Mouse (Mus musculus): ENCODE results near the gene Npw. TPM values are rescaled to one million over a fixed set of nuclear protein-coding genes. Genes with fewer than 3 reads are reported as not detected.
A peak's percentile ranks its signal among the peaks of the same experiment; 100 is the strongest.

Gene Npw
- polyA plus RNA-seq, 1 experiment: 0.19 TPM

- TF ChIP-seq POLR2A (IDR thresholded peaks at IDR 0.05; ENCODE audit: control insufficient read depth, low read depth, low read length): no peak
- no peak for TF ChIP-seq CTCF (IDR thresholded peaks at IDR 0.05; ENCODE audit: control insufficient read depth, insufficient read depth, insufficient replicate concordance, low read depth, low read length)
- H3K36me3 ChIP-seq (ENCODE audit: control insufficient read depth, insufficient read depth, low read length): no peaks in the 10 kb centered on the region
- no peaks in the 10 kb centered on the region for H3K27me3 ChIP-seq (ENCODE audit: control insufficient read depth, insufficient read depth, low read length)
Observed at GRCm38 (mm10) chr17:24651835-24652234, 6.4 kb downstream of the Npw start.

GRCm38 (mm10) chr17:24650766-24651165, 7.5 kb downstream of the Npw start:
- Histone ChIP-seq H3K4me3 (ENCODE audit: control insufficient read depth, low read depth, low read length) (no peak overlapping the region), H3K36me3 (ENCODE audit: control insufficient read depth, insufficient read depth, low read length) (no peaks in the 10 kb centered on the region), H3K27ac (ENCODE audit: control insufficient read depth, insufficient read depth, low read depth, low read length) (no peak overlapping the region), H3K27me3 (ENCODE audit: control insufficient read depth, insufficient read depth, low read length) (no peaks in the 10 kb centered on the region), H3K4me1 (ENCODE audit: control insufficient read depth, insufficient read depth, low read length) (peaks cover 11% of the 10 kb centered on the region)
- TF ChIP-seq POLR2A (IDR thresholded peaks at IDR 0.05; ENCODE audit: control insufficient read depth, low read depth, low read length) (no peak), CTCF (IDR thresholded peaks at IDR 0.05; ENCODE audit: control insufficient read depth, insufficient read depth, insufficient replicate concordance, low read depth, low read length) (no peak)

More at GRCm38 (mm10) chr17:24651835-24652234, 6.4 kb downstream of the Npw start:
- Histone ChIP-seq H3K4me1 (ENCODE audit: control insufficient read depth, insufficient read depth, low read length) (peaks cover 12% of the 10 kb centered on the region), H3K4me3 (ENCODE audit: control insufficient read depth, low read depth, low read length) (no peak overlapping the region), H3K27ac (ENCODE audit: control insufficient read depth, insufficient read depth, low read depth, low read length) (no peak overlapping the region)

- H3K36me3 ChIP-seq (ENCODE audit: control insufficient read depth, insufficient read depth, low read length): no peaks in the 10 kb centered on the region
- peaks cover 15% of the 10 kb centered on the region for H3K4me1 ChIP-seq (ENCODE audit: control insufficient read depth, insufficient read depth, low read length)
- peak within 1 kb of the TSS; percentile 81 for H3K4me3 ChIP-seq (ENCODE audit: control insufficient read depth, low read depth, low read length)
- no peaks in the 10 kb centered on the region for H3K27me3 ChIP-seq (ENCODE audit: control insufficient read depth, insufficient read depth, low read length)
- peak within 1 kb of the TSS; percentile 60; the same call in 1 of the 2 replicates for H3K27ac ChIP-seq (ENCODE audit: control insufficient read depth, insufficient read depth, low read depth, low read length)
- TF ChIP-seq POLR2A (IDR thresholded peaks at IDR 0.05; ENCODE audit: control insufficient read depth, low read depth, low read length) (no peak), CTCF (IDR thresholded peaks at IDR 0.05; ENCODE audit: control insufficient read depth, insufficient read depth, insufficient replicate concordance, low read depth, low read length) (no peak)
Observed at GRCm38 (mm10) chr17:24650070-24650616, 8.1 kb downstream of the Npw start, which contains the start of gene Slc9a3r2. TSS of gene Slc9a3r2 (minus strand) at chr17:24650327.

DNA sequence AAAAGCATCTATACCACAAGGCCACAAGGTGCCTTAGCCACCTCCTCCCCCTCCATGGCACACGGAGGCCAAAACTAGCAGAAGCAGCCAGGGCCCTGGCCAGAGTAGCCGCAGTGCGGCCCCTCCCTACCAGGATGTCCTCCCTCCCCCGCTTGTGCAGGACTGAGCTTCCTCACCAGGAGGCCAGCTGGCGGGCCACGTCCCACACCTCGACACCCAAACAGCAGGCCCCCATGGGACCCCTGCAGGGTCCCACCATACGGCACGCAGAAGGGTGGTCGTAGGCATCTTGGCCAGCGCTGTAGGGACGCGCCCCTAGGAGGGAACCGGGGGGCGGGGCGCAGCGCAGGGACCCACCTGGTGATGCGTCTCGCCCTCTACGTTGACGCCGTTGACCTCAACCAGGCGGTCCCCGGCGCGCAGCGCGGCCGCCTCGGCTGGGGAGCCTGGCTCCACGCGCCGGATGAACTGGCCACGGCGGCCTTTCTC, 8.6 kb downstream of the Npw start:
- Histone ChIP-seq H3K36me3 (ENCODE audit: control insufficient read depth, insufficient read depth, low read length) (no peaks in the 10 kb centered on the region), H3K27ac (ENCODE audit: control insufficient read depth, insufficient read depth, low read depth, low read length) (peak overlapping the region; percentile 60; the same call in 1 of the 2 replicates), H3K4me1 (ENCODE audit: control insufficient read depth, insufficient read depth, low read length) (peaks cover 16% of the 10 kb centered on the region), H3K4me3 (ENCODE audit: control insufficient read depth, low read depth, low read length) (peak overlapping the region; percentile 81), H3K27me3 (ENCODE audit: control insufficient read depth, insufficient read depth, low read length) (no peaks in the 10 kb centered on the region)
- TF ChIP-seq POLR2A (IDR thresholded peaks at IDR 0.05; ENCODE audit: control insufficient read depth, low read depth, low read length) (no peak), CTCF (IDR thresholded peaks at IDR 0.05; ENCODE audit: control insufficient read depth, insufficient read depth, insufficient replicate concordance, low read depth, low read length) (no peak)

DNA sequence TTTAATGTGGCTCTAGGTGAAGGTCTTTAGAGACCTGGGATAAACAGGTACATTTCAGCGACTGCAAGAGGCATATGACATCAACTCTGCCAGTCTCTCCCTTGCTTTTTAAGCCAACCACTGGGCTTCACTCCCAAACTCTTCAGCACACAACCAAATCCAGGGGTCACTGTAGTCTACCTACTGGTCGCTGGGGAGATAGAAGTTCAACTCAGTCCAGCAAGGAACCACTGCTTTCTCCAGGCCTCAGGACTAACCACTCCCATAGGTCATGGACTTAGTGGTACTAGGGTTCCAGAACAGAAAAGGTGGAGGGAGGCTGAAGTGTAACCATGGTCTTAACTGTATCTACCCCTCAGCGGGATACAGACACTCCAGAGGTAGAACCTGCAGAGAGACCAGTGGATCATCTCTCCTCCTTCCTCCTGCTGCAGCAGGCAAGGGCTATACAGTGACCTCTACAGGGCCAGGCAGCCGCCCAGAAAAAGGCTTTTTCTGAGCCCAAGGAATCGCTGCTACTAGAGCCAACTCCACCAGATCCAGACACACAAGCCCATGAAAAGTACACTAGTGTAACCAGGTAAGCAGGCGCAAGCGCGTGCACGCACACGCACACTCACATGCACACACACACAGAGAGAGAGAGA, 9.4 kb downstream of the Npw start:
- no peak for TF ChIP-seq POLR2A (IDR thresholded peaks at IDR 0.05; ENCODE audit: control insufficient read depth, low read depth, low read length)
- TF ChIP-seq CTCF (IDR thresholded peaks at IDR 0.05; ENCODE audit: control insufficient read depth, insufficient read depth, insufficient replicate concordance, low read depth, low read length): no peak
- peak overlapping the region; percentile 1; the same call in 1 of the 2 replicates for H3K4me3 ChIP-seq (ENCODE audit: control insufficient read depth, low read depth, low read length)
- peaks cover 17% of the 10 kb centered on the region for H3K4me1 ChIP-seq (ENCODE audit: control insufficient read depth, insufficient read depth, low read length)
- no peaks in the 10 kb centered on the region for H3K27me3 ChIP-seq (ENCODE audit: control insufficient read depth, insufficient read depth, low read length)
- no peak overlapping the region for H3K27ac ChIP-seq (ENCODE audit: control insufficient read depth, insufficient read depth, low read depth, low read length)
- H3K36me3 ChIP-seq (ENCODE audit: control insufficient read depth, insufficient read depth, low read length): no peaks in the 10 kb centered on the region

- TF ChIP-seq POLR2A (IDR thresholded peaks at IDR 0.05; ENCODE audit: control insufficient read depth, low read depth, low read length) (no peak), CTCF (IDR thresholded peaks at IDR 0.05; ENCODE audit: control insufficient read depth, insufficient read depth, insufficient replicate concordance, low read depth, low read length) (no peak)
- no peak overlapping the region for H3K27ac ChIP-seq (ENCODE audit: control insufficient read depth, insufficient read depth, low read depth, low read length)
- H3K4me1 ChIP-seq (ENCODE audit: control insufficient read depth, insufficient read depth, low read length): peaks cover 15% of the 10 kb centered on the region
- H3K27me3 ChIP-seq (ENCODE audit: control insufficient read depth, insufficient read depth, low read length): no peaks in the 10 kb centered on the region
- H3K4me3 ChIP-seq (ENCODE audit: control insufficient read depth, low read depth, low read length): no peak overlapping the region
- H3K36me3 ChIP-seq (ENCODE audit: control insufficient read depth, insufficient read depth, low read length): no peaks in the 10 kb centered on the region
Observed at GRCm38 (mm10) chr17:24647493-24647892, 10.8 kb downstream of the Npw start.

DNA sequence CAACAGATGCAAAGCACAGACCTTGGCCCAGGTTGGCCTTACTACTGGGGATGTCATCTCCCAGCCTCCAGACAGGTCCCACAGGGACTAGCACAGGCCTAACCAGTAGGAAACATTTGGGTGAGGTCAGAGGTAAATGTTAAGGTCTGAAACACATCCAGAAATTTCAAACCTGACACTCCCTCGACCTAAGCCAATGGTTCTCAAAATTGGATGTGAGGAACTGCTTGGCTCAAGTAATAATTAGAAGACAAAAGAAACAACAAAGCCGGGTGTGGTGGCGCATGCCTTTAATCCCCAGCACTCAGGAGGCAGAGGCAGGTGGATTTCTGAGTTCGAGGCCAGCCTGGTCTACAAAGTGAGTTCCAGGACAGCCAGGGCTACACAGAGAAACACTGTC, 11.9 kb downstream of the Npw start:
- Histone ChIP-seq H3K4me3 (ENCODE audit: control insufficient read depth, low read depth, low read length) (no peak overlapping the region), H3K27me3 (ENCODE audit: control insufficient read depth, insufficient read depth, low read length) (no peaks in the 10 kb centered on the region), H3K4me1 (ENCODE audit: control insufficient read depth, insufficient read depth, low read length) (peaks cover 15% of the 10 kb centered on the region), H3K36me3 (ENCODE audit: control insufficient read depth, insufficient read depth, low read length) (no peaks in the 10 kb centered on the region), H3K27ac (ENCODE audit: control insufficient read depth, insufficient read depth, low read depth, low read length) (no peak overlapping the region)
- TF ChIP-seq CTCF (IDR thresholded peaks at IDR 0.05; ENCODE audit: control insufficient read depth, insufficient read depth, insufficient replicate concordance, low read depth, low read length) (no peak), POLR2A (IDR thresholded peaks at IDR 0.05; ENCODE audit: control insufficient read depth, low read depth, low read length) (no peak)
